Mouse (Mus musculus): Measurements from ENCODE around the gene Kctd5. TPM values are rescaled to one million over a fixed set of nuclear protein-coding genes. Genes with fewer than 3 reads are reported as not detected.

Kctd5 gene
- polyA plus RNA-seq, 2 experiments, result 57.8 to 60.2 TPM

- Histone ChIP-seq H3K36me3 (ENCODE audit: control insufficient read depth, insufficient read depth, low read length) (no peaks in the 10 kb centered on the region), H3K27me3 (ENCODE audit: control insufficient read depth, insufficient read depth, low read length) (no peaks in the 10 kb centered on the region), H3K27ac (replicated peaks; ENCODE audit: low read depth, low read length) (no peak overlapping the region), H3K9me3 (ENCODE audit: control insufficient read depth, low read length) (no peaks in the 10 kb centered on the region), H3K4me2 (replicated peaks; ENCODE audit: low read depth, low read length, severe bottlenecking) (no peak overlapping the region), H3K4me3 (replicated peaks; ENCODE audit: low read length) (no peak overlapping the region), H3K4me1 (ENCODE audit: control insufficient read depth, insufficient read depth, low read length) (no peaks in the 10 kb centered on the region), H3K9ac (ENCODE audit: low read depth, low read length, severe bottlenecking) (no peak overlapping the region)
- DNase-seq (ENCODE audit: low spot score) (no peak), ATAC-seq (ENCODE audit: low FRiP score, low read depth) (no peak)
- no peak for TF ChIP-seq POLR2A (IDR thresholded peaks at IDR 0.05; ENCODE audit: borderline replicate concordance, extremely low read depth, insufficient read depth, insufficient read length)
- 71% methylated on average over 13 of the region's 13 CpGs for WGBS
Measured at GRCm38 (mm10) chr17:24037360-24037759, 35.9 kb downstream of the Kctd5 start.

- Histone ChIP-seq H3K36me3 (ENCODE audit: control insufficient read depth, insufficient read depth, low read length) (no peaks in the 10 kb centered on the region), H3K4me3 (replicated peaks; ENCODE audit: low read length) (no peak overlapping the region), H3K4me1 (ENCODE audit: control insufficient read depth, insufficient read depth, low read length) (no peaks in the 10 kb centered on the region), H3K4me2 (replicated peaks; ENCODE audit: low read depth, low read length, severe bottlenecking) (no peak overlapping the region), H3K27me3 (ENCODE audit: control insufficient read depth, insufficient read depth, low read length) (no peaks in the 10 kb centered on the region), H3K27ac (replicated peaks; ENCODE audit: low read depth, low read length) (no peak overlapping the region), H3K9me3 (ENCODE audit: control insufficient read depth, low read length) (no peaks in the 10 kb centered on the region), H3K9ac (ENCODE audit: low read depth, low read length, severe bottlenecking) (no peak overlapping the region)
- ATAC-seq (ENCODE audit: low FRiP score, low read depth) (no peak), DNase-seq (ENCODE audit: low spot score) (no peak)
- TF ChIP-seq POLR2A (IDR thresholded peaks at IDR 0.05; ENCODE audit: borderline replicate concordance, extremely low read depth, insufficient read depth, insufficient read length), result no peak
- WGBS, result 76% methylated on average over 6 of the region's 6 CpGs
Measured at GRCm38 (mm10) chr17:24036954-24037353, 36.3 kb downstream of the Kctd5 start.

GRCm38 (mm10) chr17:24035087-24035486, 38.2 kb downstream of the Kctd5 start:
- Histone ChIP-seq H3K27ac (replicated peaks; ENCODE audit: low read depth, low read length) (no peak overlapping the region), H3K4me3 (replicated peaks; ENCODE audit: low read length) (no peak overlapping the region), H3K27me3 (ENCODE audit: control insufficient read depth, insufficient read depth, low read length) (no peaks in the 10 kb centered on the region), H3K4me1 (ENCODE audit: control insufficient read depth, insufficient read depth, low read length) (no peaks in the 10 kb centered on the region), H3K9ac (ENCODE audit: low read depth, low read length, severe bottlenecking) (no peak overlapping the region), H3K9me3 (ENCODE audit: control insufficient read depth, low read length) (no peaks in the 10 kb centered on the region), H3K36me3 (ENCODE audit: control insufficient read depth, insufficient read depth, low read length) (no peaks in the 10 kb centered on the region), H3K4me2 (replicated peaks; ENCODE audit: low read depth, low read length, severe bottlenecking) (no peak overlapping the region)
- DNase-seq (ENCODE audit: low spot score) (no peak), ATAC-seq (ENCODE audit: low FRiP score, low read depth) (no peak)
- 79% methylated on average over 7 of the region's 7 CpGs for WGBS
- no peak for TF ChIP-seq POLR2A (IDR thresholded peaks at IDR 0.05; ENCODE audit: borderline replicate concordance, extremely low read depth, insufficient read depth, insufficient read length)

- no peak for ATAC-seq (ENCODE audit: low FRiP score, low read depth)
- no peak overlapping the region for H3K27ac ChIP-seq (replicated peaks; ENCODE audit: low read depth, low read length)
- H3K9ac ChIP-seq (ENCODE audit: low read depth, low read length, severe bottlenecking), result no peak overlapping the region
- no peak for TF ChIP-seq POLR2A (IDR thresholded peaks at IDR 0.05; ENCODE audit: borderline replicate concordance, extremely low read depth, insufficient read depth, insufficient read length)
- no peak overlapping the region for H3K4me3 ChIP-seq (replicated peaks; ENCODE audit: low read length)
- no peak overlapping the region for H3K4me2 ChIP-seq (replicated peaks; ENCODE audit: low read depth, low read length, severe bottlenecking)
- no peaks in the 10 kb centered on the region for H3K27me3 ChIP-seq (ENCODE audit: control insufficient read depth, insufficient read depth, low read length)
- no peaks in the 10 kb centered on the region for H3K4me1 ChIP-seq (ENCODE audit: control insufficient read depth, insufficient read depth, low read length)
- 79% methylated on average over 15 of the region's 22 CpGs for WGBS
- no peaks in the 10 kb centered on the region for H3K36me3 ChIP-seq (ENCODE audit: control insufficient read depth, insufficient read depth, low read length)
- no peaks in the 10 kb centered on the region for H3K9me3 ChIP-seq (ENCODE audit: control insufficient read depth, low read length)
- DNase-seq (ENCODE audit: low spot score), result no peak
Measured at GRCm38 (mm10) chr17:24030551-24030950, 42.7 kb downstream of the Kctd5 start.

GRCm38 (mm10) chr17:24029477-24029876, 43.8 kb downstream of the Kctd5 start:
- no peak overlapping the region for H3K9ac ChIP-seq (ENCODE audit: low read depth, low read length, severe bottlenecking)
- no peak overlapping the region for H3K4me3 ChIP-seq (replicated peaks; ENCODE audit: low read length)
- H3K4me2 ChIP-seq (replicated peaks; ENCODE audit: low read depth, low read length, severe bottlenecking), result no peak overlapping the region
- DNase-seq (ENCODE audit: low spot score), result no peak
- no peak for ATAC-seq (ENCODE audit: low FRiP score, low read depth)
- no peaks in the 10 kb centered on the region for H3K9me3 ChIP-seq (ENCODE audit: control insufficient read depth, low read length)
- H3K4me1 ChIP-seq (ENCODE audit: control insufficient read depth, insufficient read depth, low read length), result no peaks in the 10 kb centered on the region
- H3K27me3 ChIP-seq (ENCODE audit: control insufficient read depth, insufficient read depth, low read length), result no peaks in the 10 kb centered on the region
- no peak for TF ChIP-seq POLR2A (IDR thresholded peaks at IDR 0.05; ENCODE audit: borderline replicate concordance, extremely low read depth, insufficient read depth, insufficient read length)
- WGBS, result 72% methylated on average over 7 of the region's 7 CpGs
- no peak overlapping the region for H3K27ac ChIP-seq (replicated peaks; ENCODE audit: low read depth, low read length)
- no peaks in the 10 kb centered on the region for H3K36me3 ChIP-seq (ENCODE audit: control insufficient read depth, insufficient read depth, low read length)
